Mouse (Mus musculus): ENCODE measurements at regions not wholly inside any gene's neighbourhood (a gene's known extent, or its start where the extent isn't known, plus 50 kb on each side); places are given as distances from the start of the nearest gene placed in this dataset.

DNA sequence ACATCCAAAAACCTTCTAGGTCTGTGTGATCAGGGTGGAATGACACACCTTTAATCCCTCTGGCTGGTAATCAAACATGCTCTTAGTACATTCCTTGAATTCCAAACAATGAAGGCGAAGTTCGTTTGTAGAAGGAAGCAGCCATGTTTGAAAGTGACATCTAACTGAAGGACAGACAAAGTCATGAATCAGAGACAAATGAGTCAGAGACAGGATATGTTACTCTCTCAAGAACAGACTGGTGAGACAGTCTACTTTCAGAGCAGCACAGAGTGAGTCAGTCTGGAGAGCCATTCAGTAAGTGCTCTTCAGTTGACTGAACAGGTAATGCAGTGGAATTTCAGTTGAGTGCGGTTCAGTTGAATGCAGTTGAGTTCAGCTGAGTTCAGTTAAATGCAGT is 150.4 kb downstream of the Cpe start:
- no peak for DNase-seq (ENCODE audit: low spot score)

DNA sequence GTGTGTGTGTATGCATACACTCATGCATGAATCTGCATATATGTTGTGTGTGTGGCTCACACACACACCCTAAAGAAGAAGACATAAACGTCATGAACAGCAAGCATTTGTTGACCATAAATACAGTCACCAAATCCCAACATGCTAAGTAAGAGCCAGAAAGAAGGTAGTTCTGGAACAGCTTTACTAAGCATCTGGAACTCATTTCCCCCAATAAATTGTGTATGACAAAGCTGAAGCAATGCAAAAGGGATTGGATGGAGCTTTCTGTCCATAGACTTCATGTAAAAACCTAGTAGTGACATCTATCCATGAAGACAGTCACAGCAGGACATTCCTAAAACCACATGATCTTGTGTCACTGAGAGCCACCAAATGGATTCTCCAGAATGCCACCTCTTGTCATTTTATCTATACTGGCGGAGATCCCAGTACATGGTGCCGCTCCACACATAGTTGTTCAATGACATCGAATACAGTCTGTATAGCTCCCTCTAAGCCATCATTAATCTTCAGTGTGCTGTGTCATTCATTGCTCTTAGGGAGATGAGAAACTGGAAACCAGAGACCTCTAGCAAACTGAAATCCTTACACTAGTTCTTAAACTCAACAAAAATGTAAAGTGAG is 152.9 kb downstream of the Cpe start:
- no peak for DNase-seq (ENCODE audit: low spot score)

DNA sequence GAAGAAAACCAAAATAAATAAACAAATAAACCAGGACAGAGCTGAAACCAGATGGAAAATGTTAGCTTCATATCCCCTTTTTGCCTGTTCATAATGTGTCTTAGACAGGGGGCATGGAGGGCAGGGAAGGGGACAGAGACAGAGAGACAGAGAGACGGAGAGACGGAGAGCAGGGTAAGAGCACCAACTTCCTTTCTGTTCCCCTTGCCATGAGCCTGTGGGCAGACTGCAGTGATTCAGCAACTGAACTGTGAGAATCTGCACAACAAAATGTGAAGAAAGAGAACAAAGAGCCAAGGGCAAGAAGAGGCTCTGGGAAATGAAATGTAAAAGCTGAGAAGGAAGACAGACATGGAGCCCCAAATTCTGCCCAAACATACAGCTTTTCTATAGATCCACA is 161.1 kb downstream of the Cpe start:
- DNase-seq (ENCODE audit: low spot score) = no peak

DNA sequence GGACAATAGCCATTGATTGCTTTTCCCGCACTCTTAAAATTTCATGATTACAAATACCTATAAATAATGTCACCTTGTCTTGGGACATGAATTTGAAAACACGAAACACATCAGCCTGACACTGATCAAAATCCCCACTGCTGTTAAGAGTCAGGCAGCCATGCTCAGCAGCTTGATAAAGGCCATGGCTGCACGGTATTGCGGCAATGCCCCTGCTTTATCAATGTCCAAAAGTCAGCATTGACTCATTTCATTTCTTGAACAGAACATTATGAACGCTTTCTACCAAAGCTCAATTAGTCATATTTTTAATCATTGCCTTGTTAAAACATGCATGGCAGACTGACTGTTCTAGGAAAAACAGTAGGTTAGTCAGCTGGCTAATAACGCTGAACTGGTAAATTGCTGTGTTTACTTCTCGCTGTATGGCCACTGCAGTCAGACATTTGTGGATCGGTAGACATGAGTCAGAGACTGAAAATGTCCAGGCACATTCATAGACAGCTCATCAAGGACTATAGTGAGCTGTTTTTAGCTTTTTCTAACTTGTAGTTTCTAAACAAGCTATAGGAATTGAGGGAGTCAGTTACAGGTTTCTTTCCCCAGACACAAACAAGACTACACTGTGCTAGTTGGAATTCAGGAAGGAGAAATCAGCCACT is 170.3 kb downstream of the Cpe start:
- DNase-seq (ENCODE audit: low spot score) = no peak

DNA sequence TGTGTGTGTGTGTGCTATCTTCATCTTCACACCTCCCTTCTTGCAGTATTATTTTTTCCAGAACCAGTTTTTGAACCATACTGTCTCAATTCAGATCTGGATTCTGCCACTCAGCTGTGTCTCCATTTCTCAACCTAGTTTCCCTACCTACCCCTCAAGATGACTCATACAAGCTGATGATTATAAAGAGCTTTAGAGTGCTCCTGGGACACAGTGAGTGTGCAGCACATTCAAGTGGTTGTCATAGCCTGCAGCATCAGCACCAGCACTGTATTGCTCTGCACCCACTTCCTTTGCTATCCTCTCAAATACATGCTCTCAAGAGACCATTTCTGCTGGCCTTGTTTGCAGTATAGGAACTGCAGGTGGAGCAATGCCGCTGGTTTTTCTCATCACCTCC is 173.2 kb downstream of the Cpe start:
- no peak for DNase-seq (ENCODE audit: low spot score)

DNA sequence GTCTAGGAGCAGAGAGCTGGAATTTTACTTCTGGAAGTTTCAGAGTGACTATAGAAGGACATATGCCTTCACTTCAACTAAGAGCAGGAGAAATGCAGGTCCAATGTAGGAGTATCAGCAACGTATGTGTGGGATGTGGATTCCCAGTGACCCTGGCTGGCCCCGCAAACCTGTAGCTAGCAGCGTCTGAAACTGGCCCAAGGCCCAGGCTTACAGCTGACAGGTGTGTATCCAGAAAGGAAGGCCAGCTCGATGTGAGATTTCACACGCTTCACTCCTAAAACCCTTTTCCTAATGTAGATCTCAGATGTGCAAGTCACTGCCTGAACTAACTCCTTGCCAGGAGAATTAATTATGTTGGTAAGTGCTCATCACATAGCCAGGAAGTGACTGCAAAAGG is 176.9 kb downstream of the Cpe start:
- no peak for DNase-seq (ENCODE audit: low spot score)

DNA sequence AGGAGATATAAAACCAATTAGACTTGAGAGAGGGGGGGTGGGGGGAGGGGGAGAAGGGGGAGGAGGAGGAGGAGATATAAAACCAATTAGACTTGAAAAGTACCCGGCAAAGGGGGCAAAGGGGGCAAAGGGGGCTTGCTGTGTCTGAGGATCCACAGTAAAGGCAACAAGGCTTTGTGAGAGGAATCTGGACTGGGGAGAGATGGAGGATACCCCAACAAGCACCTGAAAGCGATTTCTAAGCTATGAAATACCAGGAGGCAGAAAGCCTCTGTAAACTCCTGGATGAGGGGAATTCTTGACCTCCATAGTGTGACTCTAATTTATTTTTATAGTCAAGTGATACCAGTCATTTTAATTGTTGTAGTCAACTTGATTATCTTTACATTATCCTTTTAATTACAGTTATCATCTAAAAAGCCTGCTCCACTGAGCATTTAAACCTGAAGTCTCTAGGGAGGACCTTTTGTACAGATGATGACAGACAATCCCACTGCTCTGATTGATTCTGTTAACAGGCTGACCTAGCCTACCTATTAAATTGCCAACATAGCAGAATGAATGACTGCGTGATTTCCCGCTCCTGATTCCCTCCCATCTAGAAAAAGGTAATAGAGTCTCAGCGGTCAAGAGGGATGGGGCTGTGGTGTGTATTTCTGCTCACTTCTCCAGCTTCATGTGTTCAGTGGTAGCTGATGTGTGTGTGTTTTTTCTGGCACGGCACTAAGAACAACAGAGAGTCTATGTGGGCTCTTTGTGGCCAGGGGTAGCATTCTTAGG is 195.4 kb downstream of the Cpe start:
- no peak for DNase-seq (ENCODE audit: low spot score)

DNA sequence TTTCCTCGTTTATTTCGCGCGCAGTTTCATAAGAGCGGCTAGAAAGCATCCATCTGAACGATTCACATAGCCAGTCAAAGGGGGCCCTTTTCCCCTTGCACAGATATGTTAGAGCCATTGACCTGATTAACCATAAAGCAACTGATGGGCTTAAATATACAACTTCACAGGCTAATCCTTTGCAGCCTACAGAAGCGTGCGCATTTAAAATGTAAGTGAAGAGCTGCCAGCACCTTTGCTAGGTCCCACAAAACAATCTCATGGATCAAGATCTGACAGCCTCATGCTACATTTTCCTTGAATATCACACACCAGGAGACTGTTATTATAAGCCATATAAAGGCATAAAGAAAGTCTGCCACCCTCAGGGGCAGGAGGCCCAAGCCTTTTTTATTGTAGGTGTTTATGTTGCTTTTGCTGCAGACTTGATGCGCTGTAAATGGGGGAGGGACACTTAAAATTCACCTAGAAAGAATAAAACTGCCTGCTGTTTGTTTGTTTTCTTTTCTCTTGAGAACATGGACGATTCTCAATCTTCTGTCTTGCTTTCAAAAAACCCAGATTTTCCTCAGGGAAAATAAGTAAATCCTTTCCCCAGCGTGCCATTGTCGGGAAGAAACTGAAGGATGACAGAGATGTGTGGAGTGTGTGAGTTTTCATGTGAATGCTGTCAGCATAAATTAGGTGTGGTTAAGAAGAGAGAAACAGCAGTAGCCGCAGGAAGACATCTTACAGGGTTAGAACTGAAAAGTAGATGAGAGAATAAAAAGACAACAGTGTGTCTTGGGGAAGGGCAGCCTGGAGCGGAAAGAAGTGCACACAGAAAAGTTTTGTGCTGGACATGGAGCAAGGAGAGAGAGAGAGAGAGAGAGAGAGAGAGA is 196.3 kb downstream of the Cpe start:
- DNase-seq (ENCODE audit: low spot score) = no peak

DNA sequence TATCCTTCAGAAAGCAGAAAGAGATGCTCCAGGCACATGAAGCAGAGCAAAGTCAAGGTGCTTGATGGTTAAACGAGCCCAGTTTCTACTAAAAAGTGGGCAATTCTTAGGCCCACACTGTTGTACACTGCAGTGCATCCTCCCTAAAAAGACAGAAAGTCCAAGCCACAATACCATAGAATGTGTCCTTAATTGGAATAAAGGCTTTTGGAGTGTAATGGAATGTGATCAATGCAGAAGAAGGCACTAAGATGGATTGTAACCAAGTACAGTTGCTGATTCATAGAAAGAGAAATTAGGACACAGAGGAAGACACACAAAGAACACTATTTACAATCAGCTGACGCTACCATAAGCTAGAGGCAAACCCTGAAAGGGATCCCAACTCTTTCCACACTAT is 201.3 kb downstream of the Cpe start:
- no peak for DNase-seq (ENCODE audit: low spot score)

DNA sequence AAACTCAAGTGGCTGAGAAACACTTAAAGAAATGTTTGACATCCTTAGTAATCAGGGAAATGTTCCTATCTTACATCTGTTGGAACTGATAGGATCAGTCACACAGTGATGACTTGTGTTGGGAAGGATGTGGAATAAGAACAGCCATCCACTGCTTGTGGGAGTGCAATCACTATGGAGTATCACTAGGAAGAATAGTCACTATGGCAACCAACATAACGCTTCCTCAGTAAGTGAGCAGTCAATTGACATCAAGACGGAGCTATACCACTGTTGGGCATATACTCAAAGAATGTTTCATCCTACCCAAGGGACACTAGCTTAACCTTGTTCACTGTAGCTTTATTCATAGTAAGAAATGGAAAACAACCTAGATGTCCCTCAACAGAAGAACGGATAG is 204.8 kb downstream of the Cpe start:
- no peak for DNase-seq (ENCODE audit: low spot score)

DNA sequence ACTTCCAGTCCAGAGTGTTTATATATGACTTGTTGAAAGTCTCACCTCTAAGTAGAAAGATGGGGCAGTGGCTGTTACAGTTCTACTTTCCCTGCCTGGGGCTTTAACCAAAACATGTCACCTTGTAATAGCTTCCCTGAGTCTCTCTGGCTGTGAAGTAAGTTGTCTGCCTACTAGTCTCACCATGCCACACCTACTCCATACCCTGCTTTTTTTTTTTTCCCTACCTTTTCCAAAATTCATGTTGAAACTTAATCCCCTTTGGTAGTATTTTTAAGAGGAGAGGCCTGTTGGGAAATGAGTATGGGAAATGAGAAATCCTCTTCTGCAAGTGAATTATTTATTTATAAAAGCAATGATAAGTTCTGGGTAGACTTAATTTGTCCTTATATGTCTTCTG is 219.6 kb downstream of the Cpe start:
- DNase-seq (ENCODE audit: low spot score) = no peak

DNA sequence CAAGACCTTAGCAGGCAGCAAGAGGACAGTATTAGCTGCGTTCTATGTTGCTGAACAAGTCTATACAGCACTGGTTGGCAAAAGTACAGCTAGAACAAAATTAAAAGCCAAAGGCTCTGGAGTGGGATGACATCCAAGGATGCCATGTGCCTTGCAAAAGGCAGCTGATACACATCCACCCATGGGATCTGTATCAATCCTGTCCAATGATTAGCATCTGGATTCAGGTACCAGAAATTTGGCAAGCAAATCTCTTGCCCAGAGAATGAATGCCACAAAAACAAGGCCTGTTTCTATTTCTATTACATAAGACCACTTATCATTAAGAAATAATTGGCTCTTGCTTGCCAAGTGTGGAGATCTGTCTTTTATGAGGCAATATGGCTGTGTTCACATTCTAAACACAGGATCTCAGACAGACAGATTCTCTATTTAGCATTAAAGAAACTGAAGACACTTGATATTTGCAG is 220.0 kb downstream of the Cpe start:
- no peak for DNase-seq (ENCODE audit: low spot score)

DNA sequence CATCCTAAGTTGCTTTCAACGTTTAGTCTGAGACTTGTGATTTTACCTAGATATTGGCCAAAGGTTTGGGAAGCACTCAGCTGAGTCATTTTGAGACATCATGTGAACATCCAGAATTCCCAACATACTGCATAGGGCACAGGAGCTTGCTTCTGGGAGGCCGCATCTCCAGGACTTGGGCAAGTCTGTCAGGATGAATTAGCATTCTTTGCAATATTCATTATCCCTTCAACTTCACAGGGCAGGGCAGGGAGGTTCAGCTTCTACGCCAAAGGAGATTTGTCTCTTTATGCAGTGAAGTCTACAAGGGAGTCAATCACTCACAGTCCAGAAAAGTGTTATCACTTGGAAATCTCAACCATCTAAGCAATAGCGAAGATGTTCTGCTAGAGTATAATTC is 231.7 kb downstream of the Cpe start:
- no peak for DNase-seq (ENCODE audit: low spot score)

DNA sequence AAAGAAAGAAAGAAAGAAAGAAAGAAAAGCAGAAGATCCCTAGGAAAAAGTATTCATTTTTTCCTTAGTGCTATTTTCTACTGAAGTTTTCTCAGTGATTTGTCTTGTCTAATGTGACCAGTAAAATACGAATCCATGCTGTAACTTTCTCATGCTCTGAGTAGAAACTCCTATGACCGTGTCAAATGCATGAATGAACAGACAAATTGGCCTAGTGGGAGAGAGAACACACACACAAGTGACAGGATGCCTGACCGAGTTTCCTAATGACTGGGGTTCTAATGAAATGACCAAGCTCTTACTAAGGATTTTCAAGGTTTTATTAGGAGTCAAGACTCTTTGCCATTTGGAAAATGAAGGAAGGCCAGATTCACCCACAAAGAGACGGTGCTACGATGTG is 235.9 kb downstream of the Cpe start:
- DNase-seq (ENCODE audit: low spot score) = no peak

DNA sequence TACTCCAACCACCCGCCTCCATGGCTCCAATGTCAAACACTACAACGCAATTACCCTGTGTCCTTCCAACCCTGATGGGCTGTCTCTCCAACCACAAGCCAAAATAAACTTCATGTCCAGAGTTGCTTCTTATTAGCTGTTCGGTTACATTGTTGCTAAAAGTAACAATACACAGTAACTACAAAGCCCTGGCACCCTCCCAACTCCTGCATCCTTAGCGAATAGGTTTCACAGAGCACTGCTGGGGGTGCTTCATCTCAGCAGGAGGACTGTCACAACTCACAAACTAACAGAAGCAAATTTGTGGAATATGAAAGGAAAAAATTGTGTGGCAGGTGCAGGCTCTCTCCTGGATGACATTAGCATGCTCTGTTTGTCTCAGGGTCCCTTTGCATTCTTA is 238.1 kb downstream of the Cpe start:
- no peak for DNase-seq (ENCODE audit: low spot score)

DNA sequence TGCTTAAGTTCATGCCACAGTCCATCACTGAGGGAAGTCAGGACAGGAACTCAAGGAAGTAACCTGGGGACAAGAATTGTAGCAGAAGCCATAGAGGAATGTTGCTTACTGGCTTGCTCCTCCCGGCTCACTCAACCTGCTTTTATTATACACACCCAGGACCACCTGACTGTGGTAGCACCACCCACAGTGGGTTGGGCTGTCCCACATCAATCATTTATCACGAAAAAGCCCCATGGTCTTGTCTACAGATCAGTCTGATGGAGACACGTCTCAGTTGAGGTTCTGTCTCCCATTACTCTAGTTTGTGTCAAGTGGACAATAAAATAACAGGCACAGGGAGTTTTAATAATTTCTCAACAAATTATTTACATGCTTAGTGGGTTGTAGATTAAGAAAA is 239.3 kb upstream of the Tll1 start:
- DNase-seq (ENCODE audit: low spot score) = no peak

DNA sequence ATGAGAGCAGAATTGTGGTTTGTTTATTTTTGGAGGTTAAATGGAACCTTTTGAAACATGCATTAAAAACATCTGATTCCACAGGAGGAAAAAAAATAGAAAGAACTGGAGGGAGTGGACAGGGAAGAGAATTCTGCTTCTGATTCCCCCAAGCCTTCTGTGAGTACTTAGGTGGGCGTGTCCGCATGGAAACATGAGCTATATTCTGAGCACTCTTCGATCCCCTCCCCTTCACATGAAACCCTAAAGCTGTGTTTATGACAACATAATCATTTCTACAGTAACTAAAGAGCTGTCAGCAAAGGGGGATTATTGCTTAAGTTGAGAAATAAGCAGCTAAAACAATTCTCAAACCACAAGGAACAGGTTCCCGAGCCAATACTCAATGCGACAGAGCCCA is 238.4 kb upstream of the Tll1 start:
- no peak for DNase-seq (ENCODE audit: low spot score)

DNA sequence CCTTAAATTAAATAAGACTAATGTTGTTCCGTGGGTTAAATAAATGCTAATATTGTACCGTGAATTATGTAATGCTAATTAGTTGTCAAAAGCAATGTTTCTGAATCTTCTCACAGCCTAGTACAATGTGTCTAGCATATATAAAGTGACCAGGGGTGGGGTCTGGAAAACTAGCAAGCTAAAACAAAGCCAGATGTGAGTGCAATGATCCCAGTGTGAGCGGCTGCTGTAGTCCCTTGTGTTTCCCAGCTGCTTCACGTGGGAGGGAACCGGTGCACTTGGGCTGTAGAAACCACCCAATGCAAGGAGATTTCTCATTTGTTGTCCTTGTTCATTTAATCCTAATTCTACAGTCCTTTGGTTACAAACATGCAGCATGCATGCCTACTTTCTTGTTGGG is 232.4 kb upstream of the Tll1 start:
- DNase-seq (ENCODE audit: low spot score) = no peak

DNA sequence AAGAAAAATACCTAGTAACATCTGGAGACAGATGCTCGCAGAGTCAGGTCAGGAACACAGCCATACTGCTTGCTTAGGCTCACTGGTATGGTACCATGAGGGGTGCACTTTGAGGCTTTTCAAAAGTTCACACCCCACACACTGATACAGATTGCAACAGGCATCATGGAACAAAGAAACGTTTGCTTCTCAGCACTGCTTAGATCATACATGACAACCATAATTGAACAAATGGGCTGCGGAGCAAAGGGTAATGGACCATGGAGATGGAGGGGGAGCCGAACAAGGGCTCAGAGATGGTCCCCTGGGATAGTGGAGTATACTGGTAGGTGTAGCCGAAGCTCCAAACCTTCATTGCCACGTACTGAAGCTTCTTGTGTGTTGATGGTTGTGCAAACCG is 228.6 kb upstream of the Tll1 start:
- DNase-seq (ENCODE audit: low spot score) = no peak

DNA sequence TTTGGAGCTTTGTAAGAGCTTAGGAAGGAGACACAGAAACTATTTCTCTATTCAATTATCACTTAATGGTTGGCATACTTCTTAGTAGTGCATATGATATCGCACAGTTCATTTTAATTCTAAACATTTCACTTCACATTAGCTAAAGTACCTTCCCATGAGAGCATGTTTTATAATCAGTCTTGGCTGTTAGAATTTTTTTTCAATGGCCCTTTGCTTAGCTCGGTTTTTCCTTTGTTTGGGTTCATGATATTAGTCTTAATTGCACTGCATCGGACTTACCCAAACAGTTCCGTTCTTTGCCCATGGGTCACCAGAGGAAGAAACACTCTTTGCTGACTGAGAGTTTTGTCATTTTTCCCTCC is 216.8 kb upstream of the Tll1 start:
- no peak for DNase-seq (ENCODE audit: low spot score)

DNA sequence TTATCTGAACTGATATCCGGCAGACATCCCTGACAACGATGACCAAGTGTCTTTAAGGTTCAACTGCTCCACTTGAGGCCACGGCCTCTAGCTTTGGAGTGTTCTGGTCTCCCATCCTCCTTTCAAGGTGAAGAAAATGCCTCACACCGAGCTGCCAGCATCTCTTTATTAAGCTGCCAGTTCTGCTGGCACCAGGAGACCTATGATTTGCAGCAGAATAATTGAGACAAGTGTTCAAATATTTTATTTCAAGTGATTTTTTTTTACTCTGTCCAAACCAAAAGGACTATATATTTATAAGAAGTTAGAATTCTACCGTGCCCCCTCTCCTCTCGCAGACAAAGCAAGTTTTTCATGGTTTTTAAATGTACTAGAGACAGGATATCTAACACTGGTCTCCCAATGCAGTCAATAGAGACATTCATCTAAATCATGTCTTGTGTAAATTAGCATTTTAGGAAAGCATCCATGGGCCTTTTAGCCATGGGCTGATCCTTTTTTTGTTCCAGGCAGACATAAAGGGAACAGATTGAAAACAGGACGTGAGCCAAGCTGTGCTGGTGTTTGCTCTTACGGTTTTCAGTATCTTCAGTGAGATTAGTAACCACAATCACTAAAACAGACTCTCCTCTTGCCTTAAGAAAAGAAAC is 216.3 kb upstream of the Tll1 start:
- DNase-seq (ENCODE audit: low spot score) = no peak
